Mouse (Mus musculus): ENCODE results near the gene Olfr665. TPM values are rescaled to one million over a fixed set of nuclear protein-coding genes. Genes with fewer than 3 reads are reported as not detected.

Gene Olfr665
- polyA plus RNA-seq, 1 experiment from 2014 or later = not detected

DNA sequence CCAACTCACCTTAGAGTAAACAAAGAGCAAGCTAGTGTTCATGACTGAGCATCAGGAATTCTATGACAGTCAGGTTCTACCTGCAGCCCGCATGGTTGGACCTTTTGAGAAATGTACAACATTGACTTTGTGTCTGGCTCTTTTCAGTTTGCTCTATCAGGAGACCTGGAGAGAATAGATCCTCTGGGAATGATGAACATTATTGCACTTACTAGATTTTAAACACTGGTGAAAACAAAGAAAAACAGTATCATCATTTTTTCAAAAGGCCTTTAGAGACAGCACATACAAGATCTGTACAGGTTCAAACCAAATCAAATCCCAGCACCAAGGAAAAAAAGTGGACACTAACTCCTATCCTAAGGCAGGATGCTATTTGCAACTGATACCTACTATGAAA is 43.6 kb downstream of the Olfr665 start, which contains the start of gene Olfr667:
Olfr667 (minus strand) TSS at position 101 of the 400 bp plus-strand sequence.
- Histone ChIP-seq H3K27me3 (ENCODE audit: control insufficient read depth, insufficient read depth, low read length) (no peaks in the 10 kb centered on the region), H3K4me3 (ENCODE audit: low read depth, low read length) (no peak within 1 kb of the TSS), H3K9ac (ENCODE audit: low read length) (no peak within 1 kb of the TSS), H3K4me2 (ENCODE audit: low read depth, severe bottlenecking) (no peak within 1 kb of the TSS), H3K9me3 (ENCODE audit: control insufficient read depth, low read length) (no peaks in the 10 kb centered on the region), H3K4me1 (ENCODE audit: control insufficient read depth, insufficient read depth, low read length) (no peaks in the 10 kb centered on the region), H3K27ac (replicated peaks; ENCODE audit: low read depth, low read length) (no peak within 1 kb of the TSS), H3K36me3 (ENCODE audit: control insufficient read depth, insufficient read depth, low read length) (no peaks in the 10 kb centered on the region)
- DNase-seq (ENCODE audit: low spot score) (no peak), ATAC-seq (ENCODE audit: insufficient number of reproducible peaks, low FRiP score, low TSS enrichment, low read depth) (no peak)
- 87% methylated on average over 1 of the region's 1 CpGs for WGBS

DNA sequence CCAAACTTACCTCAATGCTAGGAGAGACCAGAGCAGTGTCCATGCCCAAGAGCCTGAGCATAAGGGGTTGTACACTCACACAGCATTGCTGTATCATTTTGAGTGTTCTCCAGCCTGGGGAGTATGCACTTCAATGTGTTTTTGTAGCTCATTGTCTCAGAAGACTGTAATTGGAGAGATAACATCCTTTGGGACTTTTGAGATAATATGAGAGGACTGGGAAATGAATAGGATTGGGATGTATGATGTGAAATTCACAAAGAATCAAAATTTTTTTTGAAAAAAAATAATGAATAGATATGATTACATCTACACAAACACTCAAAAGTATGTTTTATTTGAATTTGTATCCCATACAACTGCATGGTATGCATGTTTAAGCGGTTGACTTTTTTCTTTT is 50.1 kb downstream of the Olfr665 start, which contains the start of gene Olfr668:
Olfr668 (minus strand) TSS at position 101 of the 400 bp plus-strand sequence.
- Histone ChIP-seq H3K36me3 (ENCODE audit: control insufficient read depth, insufficient read depth, low read length) (no peaks in the 10 kb centered on the region), H3K4me1 (ENCODE audit: control insufficient read depth, insufficient read depth, low read length) (no peaks in the 10 kb centered on the region), H3K9ac (ENCODE audit: low read length) (no peak within 1 kb of the TSS), H3K9me3 (ENCODE audit: control insufficient read depth, low read length) (no peaks in the 10 kb centered on the region), H3K4me2 (ENCODE audit: low read depth, severe bottlenecking) (no peak within 1 kb of the TSS), H3K4me3 (ENCODE audit: low read depth, low read length) (no peak within 1 kb of the TSS), H3K27ac (replicated peaks; ENCODE audit: low read depth, low read length) (no peak within 1 kb of the TSS), H3K27me3 (ENCODE audit: control insufficient read depth, insufficient read depth, low read length) (no peaks in the 10 kb centered on the region)
- ATAC-seq (ENCODE audit: insufficient number of reproducible peaks, low FRiP score, low TSS enrichment, low read depth) = no peak
- WGBS = 81% methylated on average over 1 of the region's 1 CpGs
- DNase-seq (ENCODE audit: low spot score) = no peak

Other genes starting within 250 kb of the Olfr665 start
- not detected in 2 replicates for gene Olfr658, start 230.7 kb upstream of the Olfr665 start, polyA plus RNA-seq (2014; fragmentation: Nextera tagmentation; extraction: Ambion mirVana)
- not detected in 2 replicates for gene Olfr659, start 211.3 kb upstream of the Olfr665 start, polyA plus RNA-seq (2014; fragmentation: Nextera tagmentation; extraction: Ambion mirVana)
- gene Olfr661, start 191.5 kb upstream of the Olfr665 start, polyA plus RNA-seq (2014; fragmentation: Nextera tagmentation; extraction: Ambion mirVana) = not detected in 2 replicates
- gene Usp17le, start 100.6 kb upstream of the Olfr665 start, polyA plus RNA-seq (2014; fragmentation: Nextera tagmentation; extraction: Ambion mirVana) = not detected in 2 replicates
- not detected in 2 replicates for gene Usp17lb, start 35.4 kb upstream of the Olfr665 start, polyA plus RNA-seq (2014; fragmentation: Nextera tagmentation; extraction: Ambion mirVana)
- gene Usp17la, start 21.0 kb upstream of the Olfr665 start, polyA plus RNA-seq (2014; fragmentation: Nextera tagmentation; extraction: Ambion mirVana) = not detected in 2 replicates
- not detected in 2 replicates for gene Olfr666, start 17.9 kb downstream of the Olfr665 start, polyA plus RNA-seq (2014; fragmentation: Nextera tagmentation; extraction: Ambion mirVana)
- gene Olfr667, start 43.5 kb downstream of the Olfr665 start, polyA plus RNA-seq (2014; fragmentation: Nextera tagmentation; extraction: Ambion mirVana) = not detected in 2 replicates
- not detected in 2 replicates for gene Olfr668, start 50.0 kb downstream of the Olfr665 start, polyA plus RNA-seq (2014; fragmentation: Nextera tagmentation; extraction: Ambion mirVana)
- not detected in 2 replicates for gene Olfr669, start 56.2 kb downstream of the Olfr665 start, polyA plus RNA-seq (2014; fragmentation: Nextera tagmentation; extraction: Ambion mirVana)
- not detected in 2 replicates for gene Olfr670, start 84.6 kb downstream of the Olfr665 start, polyA plus RNA-seq (2014; fragmentation: Nextera tagmentation; extraction: Ambion mirVana)
- not detected in 2 replicates for gene Olfr671, start 101.1 kb downstream of the Olfr665 start, polyA plus RNA-seq (2014; fragmentation: Nextera tagmentation; extraction: Ambion mirVana)
- gene Olfr672, start 124.0 kb downstream of the Olfr665 start, polyA plus RNA-seq (2014; fragmentation: Nextera tagmentation; extraction: Ambion mirVana) = not detected in 2 replicates
- gene Olfr675, start 150.4 kb downstream of the Olfr665 start, polyA plus RNA-seq (2014; fragmentation: Nextera tagmentation; extraction: Ambion mirVana) = not detected in 2 replicates
- not detected in 2 replicates for gene Olfr676, start 154.7 kb downstream of the Olfr665 start, polyA plus RNA-seq (2014; fragmentation: Nextera tagmentation; extraction: Ambion mirVana)
- gene Olfr677, start 173.3 kb downstream of the Olfr665 start, polyA plus RNA-seq (2014; fragmentation: Nextera tagmentation; extraction: Ambion mirVana) = not detected in 2 replicates
- gene Olfr678, start 186.4 kb downstream of the Olfr665 start, polyA plus RNA-seq (2014; fragmentation: Nextera tagmentation; extraction: Ambion mirVana) = not detected in 2 replicates
- gene Olfr679, start 203.2 kb downstream of the Olfr665 start, polyA plus RNA-seq (2014; fragmentation: Nextera tagmentation; extraction: Ambion mirVana) = not detected in 2 replicates
- gene Olfr680-ps1, start 214.8 kb downstream of the Olfr665 start, polyA plus RNA-seq (2014; fragmentation: Nextera tagmentation; extraction: Ambion mirVana) = not detected in 2 replicates
- not detected in 2 replicates for gene Olfr681, start 238.8 kb downstream of the Olfr665 start, polyA plus RNA-seq (2014; fragmentation: Nextera tagmentation; extraction: Ambion mirVana)